Mouse (Mus musculus): ENCODE data around the gene Bcl9.
A peak's percentile ranks its signal among the peaks of the same experiment; 100 is the strongest.

Gene Bcl9

GRCm38 (mm10) chr3:97230631-97231404 lies 66.9 kb downstream of the Bcl9 start:
- peak in 1 of 2 experiments; percentile 27 for DNase-seq

GRCm38 (mm10) chr3:97228457-97228856 lies 69.3 kb downstream of the Bcl9 start:
- no peak for DNase-seq

- DNase-seq = peak in 1 of 2 experiments; percentile 73
Observed at GRCm38 (mm10) chr3:97228020-97228419, 69.7 kb downstream of the Bcl9 start.

GRCm38 (mm10) chr3:97227259-97228005 lies 70.3 kb downstream of the Bcl9 start:
- DNase-seq = peak; percentile 98 to 99

GRCm38 (mm10) chr3:97226719-97227118 lies 71.0 kb downstream of the Bcl9 start:
- no peak for DNase-seq

GRCm38 (mm10) chr3:97225231-97225630 lies 72.5 kb downstream of the Bcl9 start:
- no peak for DNase-seq

GRCm38 (mm10) chr3:97223261-97223660 lies 74.5 kb downstream of the Bcl9 start:
- DNase-seq = no peak

GRCm38 (mm10) chr3:97215526-97215925 lies 82.2 kb downstream of the Bcl9 start:
- DNase-seq = no peak

- DNase-seq = peak; percentile 40 to 56
Observed at GRCm38 (mm10) chr3:97214439-97214838, 83.3 kb downstream of the Bcl9 start.

- no peak for DNase-seq
Observed at GRCm38 (mm10) chr3:97213871-97214270, 83.8 kb downstream of the Bcl9 start.

- DNase-seq = no peak
Observed at GRCm38 (mm10) chr3:97211177-97211576, 86.5 kb downstream of the Bcl9 start.

- DNase-seq = peak; percentile 75 to 81
Observed at GRCm38 (mm10) chr3:97209351-97209750, 88.4 kb downstream of the Bcl9 start.

GRCm38 (mm10) chr3:97206521-97206920 lies 91.2 kb downstream of the Bcl9 start:
- no peak for DNase-seq

GRCm38 (mm10) chr3:97203880-97204279 lies 93.8 kb downstream of the Bcl9 start:
- DNase-seq = no peak

GRCm38 (mm10) chr3:97201943-97202342 lies 95.8 kb downstream of the Bcl9 start:
- DNase-seq = peak; percentile 79 to 85

GRCm38 (mm10) chr3:97199261-97199660 lies 98.5 kb downstream of the Bcl9 start:
- no peak for DNase-seq

- no peak for DNase-seq
Observed at GRCm38 (mm10) chr3:97196571-97196970, 101.1 kb downstream of the Bcl9 start.

GRCm38 (mm10) chr3:97185098-97185860 lies 112.4 kb downstream of the Bcl9 start:
- DNase-seq = peak; percentile 87 to 90

GRCm38 (mm10) chr3:97183810-97184209 lies 113.9 kb downstream of the Bcl9 start:
- DNase-seq = peak in 1 of 2 experiments; percentile 22

- DNase-seq = no peak
Observed at GRCm38 (mm10) chr3:97180527-97180926, 117.2 kb downstream of the Bcl9 start.

- no peak for DNase-seq
Observed at GRCm38 (mm10) chr3:97178885-97179284, 118.8 kb downstream of the Bcl9 start.

GRCm38 (mm10) chr3:97172632-97173031 lies 125.1 kb downstream of the Bcl9 start:
- DNase-seq = no peak

GRCm38 (mm10) chr3:97172231-97172630 lies 125.5 kb downstream of the Bcl9 start:
- DNase-seq = no peak
